Mouse (Mus musculus): ENCODE measurements around the gene Dpm3.

GRCm38 (mm10) chr3:89268916-89269315 lies 9.8 kb downstream of the Dpm3 start:
- TF ChIP-seq CTCF (IDR thresholded peaks at IDR 0.05; ENCODE audit: low read depth) (no peak), EP300 (optimal IDR thresholded peaks at IDR 0.05) (no peak)
